Mouse (Mus musculus): ENCODE results near the gene Large1. TPM values are rescaled to one million over a fixed set of nuclear protein-coding genes. Genes with fewer than 3 reads are reported as not detected.
"Not testable (repeated sequence)": the region's sequence is repeated elsewhere in the genome, so short reads cannot be mapped to it uniquely, and the experiment has no call there.

Gene Large1
- polyA plus RNA-seq, 3 experiments from 2014 or later = 0.51 TPM; not detected in 2

GRCm38 (mm10) chr8:73161564-73161963 is 191.8 kb downstream of the Large1 start:
- no peak for ATAC-seq

- no peak for ATAC-seq
These were observed 192.4 kb downstream of the Large1 start for GRCm38 (mm10) chr8:73160945-73161344.

GRCm38 (mm10) chr8:73147236-73147635 is 206.1 kb downstream of the Large1 start:
- ATAC-seq = no peak

GRCm38 (mm10) chr8:73142660-73143395 is 210.5 kb downstream of the Large1 start:
- no peak for ATAC-seq

- ATAC-seq = no peak
These were observed 217.9 kb downstream of the Large1 start for GRCm38 (mm10) chr8:73135397-73135796.

- ATAC-seq = no peak
These were observed 221.3 kb downstream of the Large1 start for GRCm38 (mm10) chr8:73132080-73132479.

GRCm38 (mm10) chr8:73123864-73124499 is 229.4 kb downstream of the Large1 start:
- ATAC-seq = no peak

- ATAC-seq = no peak
These were observed 240.9 kb downstream of the Large1 start for GRCm38 (mm10) chr8:73112332-73112895.

GRCm38 (mm10) chr8:73104089-73104488 is 249.3 kb downstream of the Large1 start:
- no peak for ATAC-seq

- ATAC-seq = no peak
These were observed 252.3 kb downstream of the Large1 start for GRCm38 (mm10) chr8:73101069-73101468.

GRCm38 (mm10) chr8:73100607-73101006 is 252.7 kb downstream of the Large1 start:
- not testable (repeated sequence) for ATAC-seq

GRCm38 (mm10) chr8:73099542-73099941 is 253.8 kb downstream of the Large1 start:
- no peak for ATAC-seq

GRCm38 (mm10) chr8:73096952-73097351 is 256.4 kb downstream of the Large1 start:
- ATAC-seq = no peak

GRCm38 (mm10) chr8:73077746-73078145 is 275.6 kb downstream of the Large1 start:
- not testable (repeated sequence) for ATAC-seq

GRCm38 (mm10) chr8:73061410-73061809 is 291.9 kb downstream of the Large1 start:
- no peak for ATAC-seq

GRCm38 (mm10) chr8:73054726-73055125 is 298.6 kb downstream of the Large1 start:
- ATAC-seq = no peak

- no peak for ATAC-seq
These were observed 299.5 kb downstream of the Large1 start for GRCm38 (mm10) chr8:73053878-73054277.

GRCm38 (mm10) chr8:73052414-73052813 is 300.9 kb downstream of the Large1 start:
- ATAC-seq = no peak

GRCm38 (mm10) chr8:73048136-73048535 is 305.2 kb downstream of the Large1 start:
- ATAC-seq = no peak

GRCm38 (mm10) chr8:73029787-73030186 is 323.6 kb downstream of the Large1 start:
- no peak for ATAC-seq

GRCm38 (mm10) chr8:73018241-73018640 is 335.1 kb downstream of the Large1 start:
- no peak for ATAC-seq

GRCm38 (mm10) chr8:73017601-73018000 is 335.7 kb downstream of the Large1 start:
- ATAC-seq = no peak

- ATAC-seq = no peak
These were observed 337.0 kb downstream of the Large1 start for GRCm38 (mm10) chr8:73016303-73016702.

GRCm38 (mm10) chr8:73007489-73007888 is 345.9 kb downstream of the Large1 start:
- ATAC-seq = no peak
